Mouse (Mus musculus) frontal cortex, postnatal 14 days (tissue): ENCODE measurements around the gene Zfp300.

ENCODE experiments used
- DNase-seq, 2 experiments: peaks; one replicate each; pipeline ENCODE4 v3.0.0; 2022; ENCODE audit warnings: low spot score in 2 of 2

Zfp300 gene

GRCm38 (mm10) chrX:21088983-21089866, at the start of gene Zfp300:
Gene Zfp300 (minus strand): TSS chrX:21089527.
- DNase-seq = peak; percentile 49 to 58

- no peak for DNase-seq
Observed at GRCm38 (mm10) chrX:21115520-21115919, 26.2 kb upstream of the Zfp300 start, which contains the start of gene Ssxa1. Gene Ssxa1 (plus strand): TSS chrX:21115820.

GRCm38 (mm10) chrX:21089867-21090239, 526 bp upstream of the Zfp300 start:
- DNase-seq = peak; percentile 4

GRCm38 (mm10) chrX:21088645-21088982, 713 bp downstream of the Zfp300 start:
- no peak for DNase-seq

- DNase-seq = no peak
Observed at GRCm38 (mm10) chrX:21068106-21068505, 21.2 kb downstream of the Zfp300 start, which contains the start of gene Spaca5. Gene Spaca5 (plus strand): TSS chrX:21068406.

- no peak for DNase-seq
Observed at GRCm38 (mm10) chrX:21062544-21062890, 26.8 kb downstream of the Zfp300 start.

- DNase-seq = peak; percentile 62 to 73
Observed at GRCm38 (mm10) chrX:21061866-21062543, 27.3 kb downstream of the Zfp300 start, which contains the start of gene Zfp182. Gene Zfp182 (minus strand): TSS chrX:21062316.

- no peak for DNase-seq
Observed at GRCm38 (mm10) chrX:21061460-21061859, 27.9 kb downstream of the Zfp300 start.
